Mouse (Mus musculus) G1E (cell line): ENCODE data around the gene Sept4. TPM values are rescaled to one million over a fixed set of nuclear protein-coding genes. Genes with fewer than 3 reads are reported as not detected.

ENCODE experiments used
- ATAC-seq: 2 replicates; pipeline ENCODE4 v1.8.0; 2016; ENCODE audit warnings: mild to moderate bottlenecking; ENCODE audit not compliant: insufficient number of reproducible peaks, poor library complexity, low FRiP score, severe bottlenecking; ENCODE audit errors: extremely low read depth
- DNase-seq: peaks from one replicate; pipeline ENCODE4 v3.0.0; 2012; ENCODE audit warnings: low spot score
- H3K27me3 ChIP-seq: 2 replicates; pipeline ENCODE4 v1.6.1; 2012; ENCODE audit warnings: mild to moderate bottlenecking, low read length, inconsistent platforms; ENCODE audit not compliant: insufficient read depth
- H3K36me3 ChIP-seq: replicated peaks from 2 replicates; pipeline ENCODE3; 2012; ENCODE audit warnings: mild to moderate bottlenecking, inconsistent platforms
- H3K4me1 ChIP-seq: 2 replicates; pipeline ENCODE4 v1.6.1; 2012; ENCODE audit warnings: low read depth, low read length, inconsistent platforms, mixed read lengths; ENCODE audit not compliant: insufficient read depth
- H3K4me3 ChIP-seq: 2 replicates; pipeline ENCODE4 v1.5.1; 2012; ENCODE audit warnings: low read depth, mild to moderate bottlenecking, inconsistent platforms, low read length, moderate library complexity, mixed read lengths
- H3K9me3 ChIP-seq: replicated peaks from 2 replicates; pipeline ENCODE4 v1.6.1; 2012; ENCODE audit warnings: inconsistent platforms
- CTCF ChIP-seq: IDR thresholded peaks from 2 replicates; pipeline ENCODE4 v1.5.1; 2012; ENCODE audit warnings: low read depth, low read length, inconsistent platforms, mixed read lengths
- GATA1 ChIP-seq: IDR thresholded peaks from 2 replicates; pipeline ENCODE4 v1.6.1; 2012; ENCODE audit warnings: borderline replicate concordance, low read length, inconsistent platforms, mixed read lengths
- GATA2 ChIP-seq: IDR thresholded peaks from 2 replicates; pipeline ENCODE4 v1.6.1; 2012; ENCODE audit warnings: low read depth, low read length, inconsistent platforms, borderline replicate concordance
- POLR2AphosphoS5 ChIP-seq: IDR thresholded peaks from 2 replicates; pipeline ENCODE4 v1.6.1; 2012; ENCODE audit warnings: low read depth, low read length, inconsistent platforms; ENCODE audit not compliant: insufficient replicate concordance
- TAL1 ChIP-seq: conservative IDR thresholded peaks from 2 replicates; pipeline ENCODE4 v1.6.1; 2012; ENCODE audit warnings: low read depth, low read length, inconsistent platforms, mixed read lengths
- polyA plus RNA-seq: library from polyadenylated mRNA; stranded (reverse); fragments of >175 nt; gene quantifications from 2 replicates; pipeline ENCODE4 v1.2.3, GENCODE M21; 2012
- total RNA-seq, 2 experiments: library from RNA; stranded (forward) in 1 of 2; stranded (reverse) in 1 of 2; fragments of 200-1000 nt in 1 of 2; fragments of >200 nt in 1 of 2; fragmentation: Nextera tagmentation in 1 of 2; gene quantifications; 2 replicates each; pipeline ENCODE4 v1.2.3; 2014 to 2017

The Sept4 gene
- total and polyA plus RNA-seq, 3 experiments, result 0.91 to 2.6 TPM; not detected in 1

DNA sequence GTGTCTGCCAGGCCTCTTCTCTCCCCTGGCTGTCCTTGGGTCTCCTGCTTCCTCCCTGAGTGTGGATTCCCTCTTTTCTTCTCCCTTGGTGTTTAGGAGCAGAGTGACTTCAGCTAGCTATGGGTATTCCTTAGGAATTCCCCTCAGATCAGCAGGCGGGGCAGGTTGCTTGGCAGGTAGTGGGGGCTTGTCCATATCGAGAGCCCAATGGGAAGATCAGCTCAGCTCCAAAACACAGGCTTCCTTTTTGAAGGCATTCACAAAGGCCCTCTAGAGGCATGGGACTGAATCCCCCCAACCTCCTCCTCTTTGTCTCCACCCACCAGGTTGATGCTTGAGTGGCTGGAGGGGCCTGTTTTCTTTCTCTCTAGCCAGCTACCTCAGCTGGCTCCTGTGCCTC is 27.8 kb downstream of the Sept4 start:
- Histone ChIP-seq H3K4me1 (peaks cover 45% of the 10 kb centered on the region), H3K36me3 (peaks cover 83% of the 10 kb centered on the region), H3K9me3 (no peaks in the 10 kb centered on the region), H3K4me3 (no peak overlapping the region), H3K27me3 (no peaks in the 10 kb centered on the region; the same call in 1 of the 2 replicates)
- no peak for TF ChIP-seq GATA2
- no peak for TF ChIP-seq TAL1
- TF ChIP-seq GATA1, result no peak
- no peak for TF ChIP-seq POLR2AphosphoS5
- TF ChIP-seq CTCF, result no peak
- ATAC-seq (no peak), DNase-seq (no peak)

DNA sequence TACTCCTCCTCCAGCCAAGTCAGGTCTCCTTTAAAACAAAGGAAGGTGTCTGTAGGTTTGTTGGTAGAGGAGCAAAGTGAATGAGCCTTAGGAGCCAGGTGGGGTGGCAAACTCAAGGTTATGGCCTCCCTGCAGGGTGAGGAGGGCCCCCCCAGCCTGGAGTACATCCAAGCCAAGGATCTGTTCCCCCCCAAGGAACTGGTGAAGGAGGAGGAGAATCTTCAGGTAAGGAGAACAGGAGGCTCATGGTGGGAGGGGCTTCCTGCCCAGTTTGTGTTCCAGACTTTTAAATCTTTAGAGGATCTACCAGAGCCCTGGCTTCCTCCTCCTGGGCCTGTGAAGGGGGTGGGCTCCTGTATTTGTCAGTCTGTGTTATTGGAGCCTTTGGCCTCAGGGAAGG is 28.4 kb downstream of the Sept4 start:
- no peaks in the 10 kb centered on the region; the same call in 1 of the 2 replicates for H3K27me3 ChIP-seq
- peaks cover 45% of the 10 kb centered on the region for H3K4me1 ChIP-seq
- H3K4me3 ChIP-seq, result no peak overlapping the region
- ATAC-seq (no peak), DNase-seq (no peak)
- H3K36me3 ChIP-seq, result peaks cover 88% of the 10 kb centered on the region
- no peaks in the 10 kb centered on the region for H3K9me3 ChIP-seq
- TF ChIP-seq TAL1 (no peak), GATA1 (no peak), CTCF (no peak), GATA2 (no peak), POLR2AphosphoS5 (no peak)

DNA sequence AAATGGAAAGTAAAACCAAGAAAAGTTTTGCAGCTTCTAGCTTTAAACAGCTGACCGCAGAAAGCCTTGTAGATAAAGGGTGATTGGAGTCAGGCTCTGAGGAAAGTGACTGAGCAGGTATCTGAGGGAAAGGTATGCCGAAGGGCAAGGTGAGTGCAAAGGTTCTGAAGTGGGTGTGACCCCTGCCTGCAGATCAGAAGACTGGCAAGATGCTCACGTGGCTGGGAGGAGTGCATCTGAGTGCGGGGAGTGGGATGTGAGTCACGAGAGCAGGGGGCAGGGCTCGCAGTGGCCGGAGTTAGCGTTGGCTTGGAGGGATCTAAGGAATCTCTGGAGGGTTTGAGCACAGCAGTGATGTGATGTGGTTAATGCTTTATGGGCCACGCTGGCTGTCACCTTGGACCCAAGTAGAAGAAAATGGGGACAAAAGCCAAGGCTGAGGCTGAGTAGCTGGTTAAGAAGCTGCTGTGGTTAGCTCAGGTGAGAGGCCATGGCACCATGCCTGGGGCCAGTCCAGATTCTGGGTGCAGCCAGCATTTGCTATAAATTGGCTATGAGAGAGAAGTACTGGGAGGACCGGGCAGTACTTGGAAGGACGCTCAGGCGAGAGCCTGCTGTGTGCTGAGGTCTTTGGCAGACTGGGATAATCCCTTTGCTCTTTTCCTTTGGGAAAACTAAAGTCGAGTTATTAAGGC is 30.8 kb downstream of the Sept4 start:
- TF ChIP-seq GATA2, result no peak
- no peak for TF ChIP-seq GATA1
- TF ChIP-seq CTCF, result no peak
- no peak for TF ChIP-seq TAL1
- no peak for TF ChIP-seq POLR2AphosphoS5
- H3K36me3 ChIP-seq, result peaks cover 100% of the 10 kb centered on the region

DNA sequence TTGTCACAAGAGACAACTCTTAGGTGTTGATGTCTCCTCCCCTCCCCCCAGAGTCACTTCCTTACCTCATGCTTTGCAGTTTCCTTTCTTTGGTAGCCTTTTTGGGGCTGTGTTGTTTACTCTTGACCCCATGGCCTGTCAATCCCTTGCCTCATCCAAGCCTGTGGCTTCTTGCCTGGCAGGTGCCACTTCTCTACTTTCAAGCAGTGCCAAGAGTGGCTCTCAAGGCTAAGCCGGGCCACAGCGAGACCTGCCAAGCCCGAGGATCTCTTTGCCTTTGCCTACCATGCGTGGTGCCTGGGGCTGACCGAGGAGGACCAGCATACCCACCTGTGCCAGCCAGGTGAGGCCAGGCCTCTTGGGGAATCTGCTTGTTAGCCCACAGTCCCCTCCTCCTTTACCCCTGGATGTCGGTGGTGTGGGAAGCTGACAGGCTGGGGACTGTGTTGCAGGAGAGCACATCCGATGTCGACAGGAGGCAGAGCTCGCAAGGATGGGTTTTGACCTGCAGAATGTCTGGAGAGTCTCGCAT is 31.7 kb downstream of the Sept4 start:
- H3K27me3 ChIP-seq, result no peaks in the 10 kb centered on the region; the same call in 1 of the 2 replicates
- H3K36me3 ChIP-seq, result peaks cover 100% of the 10 kb centered on the region
- H3K9me3 ChIP-seq, result no peaks in the 10 kb centered on the region
- ATAC-seq, result no peak
- TF ChIP-seq GATA1, result no peak
- TF ChIP-seq CTCF, result no peak
- no peak for TF ChIP-seq GATA2
- TF ChIP-seq TAL1, result no peak
- TF ChIP-seq POLR2AphosphoS5, result no peak
- peaks cover 17% of the 10 kb centered on the region for H3K4me1 ChIP-seq
- no peak for DNase-seq
- H3K4me3 ChIP-seq, result no peak overlapping the region

More for the DNA sequence above, 30.8 kb downstream of the Sept4 start:
- H3K4me1 ChIP-seq, result peaks cover 24% of the 10 kb centered on the region
- H3K9me3 ChIP-seq, result no peaks in the 10 kb centered on the region
- no peak for DNase-seq
- no peaks in the 10 kb centered on the region; the same call in 1 of the 2 replicates for H3K27me3 ChIP-seq
- H3K4me3 ChIP-seq, result no peak overlapping the region
- no peak for ATAC-seq

DNA sequence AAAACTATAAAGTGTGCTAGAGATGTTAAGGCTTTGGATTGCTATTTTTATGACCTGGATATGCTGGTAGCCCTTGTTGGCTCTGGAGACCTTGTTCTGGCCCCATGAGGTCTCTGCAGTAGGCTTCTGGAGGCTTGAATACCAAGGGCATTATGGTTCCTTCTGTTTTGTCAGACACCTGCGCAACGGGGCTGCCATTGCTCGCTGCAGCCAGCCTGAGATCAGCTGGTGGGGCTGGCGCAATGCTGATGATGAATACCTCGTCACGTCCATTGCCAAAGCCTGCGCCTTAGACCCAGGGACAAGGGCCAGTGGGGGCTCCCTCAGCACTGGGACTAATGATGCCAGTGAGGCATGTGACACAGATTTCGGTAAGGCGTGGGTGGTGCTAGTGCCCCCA is 33.5 kb downstream of the Sept4 start:
- Histone ChIP-seq H3K27me3 (no peaks in the 10 kb centered on the region; the same call in 1 of the 2 replicates), H3K9me3 (no peaks in the 10 kb centered on the region), H3K4me1 (no peaks in the 10 kb centered on the region), H3K4me3 (no peak overlapping the region), H3K36me3 (peaks cover 97% of the 10 kb centered on the region)
- TF ChIP-seq TAL1 (no peak), CTCF (no peak), GATA2 (no peak), POLR2AphosphoS5 (no peak), GATA1 (no peak)
- no peak for DNase-seq
- no peak for ATAC-seq

DNA sequence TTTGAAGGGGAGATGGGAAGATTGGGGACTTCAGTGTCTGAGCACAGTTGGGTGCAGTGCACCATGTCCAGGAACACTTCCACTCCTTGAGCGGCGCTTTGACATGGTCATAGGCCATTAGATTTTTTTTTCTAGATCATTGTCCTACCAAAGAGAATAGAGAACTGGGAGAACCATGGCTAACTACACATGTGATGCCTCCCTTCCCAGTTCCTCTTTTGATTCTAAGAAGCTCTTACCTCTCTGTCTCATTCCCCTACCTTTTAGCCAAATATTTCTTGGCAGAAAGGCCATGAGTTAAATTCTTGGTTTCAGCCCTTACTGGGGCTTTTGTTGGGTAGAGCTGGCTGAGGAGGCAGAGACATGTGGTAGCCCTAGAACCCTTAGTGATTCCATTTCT is 34.9 kb downstream of the Sept4 start:
- TF ChIP-seq GATA1, result no peak
- TF ChIP-seq TAL1, result no peak
- no peak for TF ChIP-seq GATA2
- no peak for TF ChIP-seq POLR2AphosphoS5
- TF ChIP-seq CTCF, result no peak
- peaks cover 95% of the 10 kb centered on the region for H3K36me3 ChIP-seq
- H3K27me3 ChIP-seq, result no peaks in the 10 kb centered on the region; the same call in 1 of the 2 replicates
- DNase-seq (no peak), ATAC-seq (no peak)
- H3K9me3 ChIP-seq, result no peaks in the 10 kb centered on the region
- no peak overlapping the region for H3K4me3 ChIP-seq
- H3K4me1 ChIP-seq, result no peaks in the 10 kb centered on the region
